Mouse (Mus musculus) MEL (cell line): ENCODE data around the gene Arhgap24. TPM values are rescaled to one million over a fixed set of nuclear protein-coding genes. Genes with fewer than 3 reads are reported as not detected.

Source experiments
- DNase-seq: peaks from one replicate; pipeline ENCODE4 v3.0.0; 2011; ENCODE audit warnings: low read depth, low spot score
- H3K27ac ChIP-seq: 2 replicates; pipeline ENCODE4 v1.5.1; 2012; ENCODE audit warnings: low read depth, mild to moderate bottlenecking, control low read depth, low read length, moderate library complexity; ENCODE audit not compliant: control insufficient read depth
- H3K27me3 ChIP-seq, 2 experiments: fragments of 150-350 bp in 1 of 2; sonication (generic) in 1 of 2; 2 replicates each; pipeline ENCODE4 v1.6.1; 2012; ENCODE audit warnings: low read length in 2 of 2, mild to moderate bottlenecking in 2 of 2, improper control_type of control experiment in 1 of 2, moderate library complexity in 1 of 2; ENCODE audit not compliant: insufficient read depth in 2 of 2, control insufficient read depth in 1 of 2
- H3K36me3 ChIP-seq, 2 experiments: 2 replicates each; pipeline ENCODE4 v1.6.1; 2012 to 2014; ENCODE audit warnings: low read length in 2 of 2, improper control_type of control experiment in 1 of 2, inconsistent platforms in 1 of 2, mild to moderate bottlenecking in 1 of 2; ENCODE audit not compliant: insufficient read depth in 2 of 2, control insufficient read depth in 1 of 2
- H3K4me1 ChIP-seq, 2 experiments: fragments of 150-350 bp in 1 of 2; sonication (generic) in 1 of 2; 2 replicates each; pipeline ENCODE4 v1.6.1; 2012; ENCODE audit warnings: low read length in 2 of 2, improper control_type of control experiment in 1 of 2, mild to moderate bottlenecking in 1 of 2; ENCODE audit not compliant: insufficient read depth in 2 of 2, control insufficient read depth in 1 of 2
- H3K4me3 ChIP-seq, 2 experiments: fragments of 150-350 bp in 1 of 2; sonication (generic) in 1 of 2; 2 replicates each; pipeline ENCODE4 v1.5.1; 2012; ENCODE audit warnings: low read depth in 2 of 2, low read length in 2 of 2, mild to moderate bottlenecking in 2 of 2, moderate library complexity in 2 of 2, control low read depth in 1 of 2, improper control_type of control experiment in 1 of 2; ENCODE audit not compliant: control insufficient read depth in 1 of 2, insufficient read depth in 1 of 2
- H3K79me2 ChIP-seq: 2 replicates; pipeline ENCODE4 v1.6.1; 2012; ENCODE audit warnings: mild to moderate bottlenecking, low read length, moderate library complexity; ENCODE audit not compliant: control insufficient read depth, poor library complexity, insufficient read depth
- H3K9ac ChIP-seq: 2 replicates; pipeline ENCODE4 v1.6.1; 2012; ENCODE audit warnings: low read depth, mild to moderate bottlenecking, control low read depth, low read length, moderate library complexity; ENCODE audit not compliant: control insufficient read depth, poor library complexity, severe bottlenecking
- H3K9me3 ChIP-seq: fragments of 150-350 bp; sonication (generic); replicated peaks from 2 replicates; pipeline ENCODE4 v1.6.1; 2012; ENCODE audit warnings: mild to moderate bottlenecking, low read length, improper control_type of control experiment, moderate library complexity; ENCODE audit not compliant: insufficient read depth
- BHLHE40 ChIP-seq: IDR thresholded peaks from 2 replicates; pipeline ENCODE4 v1.6.1; 2012; ENCODE audit warnings: low read depth, mild to moderate bottlenecking, inconsistent platforms, low read length, improper control_type of control experiment, borderline replicate concordance
- CHD1 ChIP-seq: IDR thresholded peaks from 2 replicates; pipeline ENCODE4 v1.6.1; 2012; ENCODE audit warnings: low read depth, mild to moderate bottlenecking, inconsistent platforms, low read length, improper control_type of control experiment
- CHD2 ChIP-seq: IDR thresholded peaks from 2 replicates; pipeline ENCODE4 v1.6.1; 2011; ENCODE audit warnings: low read length, improper control_type of control experiment
- E2F4 ChIP-seq: IDR thresholded peaks from 2 replicates; pipeline ENCODE4 v1.6.1; 2011; ENCODE audit warnings: low read depth, low read length, improper control_type of control experiment, borderline replicate concordance
- GATA1 ChIP-seq: IDR thresholded peaks from 2 replicates; pipeline ENCODE4 v1.6.1; 2011; ENCODE audit warnings: low read depth, low read length, improper control_type of control experiment
- HCFC1 ChIP-seq: IDR thresholded peaks from 2 replicates; pipeline ENCODE4 v1.6.1; 2012; ENCODE audit warnings: low read depth, mild to moderate bottlenecking, inconsistent platforms, low read length, improper control_type of control experiment, moderate library complexity
- MEF2A ChIP-seq: IDR thresholded peaks from 2 replicates; pipeline ENCODE4 v1.6.1; 2014; ENCODE audit warnings: low read depth, mild to moderate bottlenecking, inconsistent platforms, low read length, improper control_type of control experiment; ENCODE audit not compliant: poor library complexity, insufficient replicate concordance, severe bottlenecking; ENCODE audit errors: extremely low read depth
- POLR2A ChIP-seq, 2 experiments: IDR thresholded peaks; 2 replicates each; pipeline ENCODE4 v1.6.1; 2011 to 2012; ENCODE audit warnings: low read length in 2 of 2, mild to moderate bottlenecking in 2 of 2, control low read depth in 1 of 2, improper control_type of control experiment in 1 of 2, low read depth in 1 of 2, moderate library complexity in 1 of 2; ENCODE audit not compliant: control insufficient read depth in 1 of 2, insufficient read depth in 1 of 2, poor library complexity in 1 of 2
- SIN3A ChIP-seq: IDR thresholded peaks from 2 replicates; pipeline ENCODE4 v1.6.1; 2012; ENCODE audit warnings: low read length, improper control_type of control experiment, inconsistent platforms
- SMC3 ChIP-seq: IDR thresholded peaks from 2 replicates; pipeline ENCODE4 v1.6.1; 2011; ENCODE audit warnings: low read depth, low read length, improper control_type of control experiment
- TBP ChIP-seq: IDR thresholded peaks from 2 replicates; pipeline ENCODE4 v1.8.0; 2011; ENCODE audit warnings: low read depth, low read length, improper control_type of control experiment
- USF1 ChIP-seq: IDR thresholded peaks from 2 replicates; pipeline ENCODE4 v1.6.1; 2014; ENCODE audit warnings: low read depth, mild to moderate bottlenecking, inconsistent platforms, low read length, improper control_type of control experiment, moderate library complexity
- USF2 ChIP-seq, 2 experiments: IDR thresholded peaks; 2 replicates each; pipeline ENCODE4 v1.6.1; 2011 to 2012; ENCODE audit warnings: improper control_type of control experiment in 2 of 2, low read length in 2 of 2, borderline replicate concordance in 1 of 2, inconsistent platforms in 1 of 2, low read depth in 1 of 2, mild to moderate bottlenecking in 1 of 2; ENCODE audit not compliant: insufficient read depth in 1 of 2
- ZKSCAN1 ChIP-seq: IDR thresholded peaks from 2 replicates; pipeline ENCODE4 v1.6.1; 2012; ENCODE audit warnings: low read depth, mild to moderate bottlenecking, inconsistent platforms, low read length, improper control_type of control experiment, moderate library complexity
- ZMIZ1 ChIP-seq: IDR thresholded peaks from 2 replicates; pipeline ENCODE4 v1.6.1; 2012; ENCODE audit warnings: low read depth, mild to moderate bottlenecking, inconsistent platforms, low read length, improper control_type of control experiment, moderate library complexity
- ZNF384 ChIP-seq: IDR thresholded peaks from 2 replicates; pipeline ENCODE4 v1.6.1; 2012; ENCODE audit warnings: low read depth, mild to moderate bottlenecking, inconsistent platforms, low read length, improper control_type of control experiment
- polyA plus RNA-seq, 2 experiments: library from polyadenylated mRNA; stranded (reverse) in 1 of 2; unstranded in 1 of 2; fragments of >175 nt in 1 of 2; fragments of >200 nt in 1 of 2; gene quantifications; 2 replicates each; pipeline versions ENCODE4 v1.2.1 to v1.2.4; 2012; ENCODE audit warnings: low replicate concordance in 2 of 2, low read depth in 1 of 2; ENCODE audit not compliant: insufficient read length in 2 of 2, insufficient read depth in 1 of 2, missing spikeins in 1 of 2
- total RNA-seq: library from RNA; depleted of rRNA; stranded (reverse); fragments of 300-350 nt; gene quantifications from 2 replicates; pipeline ENCODE4 v1.2.3, GENCODE M21; 2012

The Arhgap24 gene
- total and polyA plus RNA-seq, 3 experiments: not detected

GRCm38 (mm10) chr5:102726985-102727384 is 245.8 kb downstream of the Arhgap24 start:
- no peak for TF ChIP-seq USF1
- TF ChIP-seq TBP: no peak
- TF ChIP-seq CHD1: no peak
- no peak for TF ChIP-seq USF2 (IDR thresholded peaks at IDR 0.05; ENCODE audit: borderline replicate concordance in 1 of 2, insufficient read depth in 1 of 2, low read depth in 1 of 2, low read length in 2 of 2)
- TF ChIP-seq CHD2: no peak
- no peak for TF ChIP-seq POLR2A (IDR thresholded peaks at IDR 0.05; ENCODE audit: control insufficient read depth in 1 of 2, insufficient read depth in 1 of 2, low read depth in 1 of 2, low read length in 2 of 2, poor library complexity in 1 of 2)
- no peak for TF ChIP-seq ZKSCAN1
- TF ChIP-seq ZNF384: no peak
- no peak for TF ChIP-seq HCFC1
- no peak for TF ChIP-seq E2F4
- no peaks in the 10 kb centered on the region for H3K27me3 ChIP-seq
- no peak overlapping the region for H3K27ac ChIP-seq
- no peak overlapping the region for H3K9ac ChIP-seq
- H3K36me3 ChIP-seq: no peaks in the 10 kb centered on the region
- H3K4me1 ChIP-seq: no peaks in the 10 kb centered on the region
- no peaks in the 10 kb centered on the region for H3K9me3 ChIP-seq
- H3K4me3 ChIP-seq: no peak overlapping the region
- no peaks in the 10 kb centered on the region for H3K79me2 ChIP-seq
- no peak for DNase-seq

DNA sequence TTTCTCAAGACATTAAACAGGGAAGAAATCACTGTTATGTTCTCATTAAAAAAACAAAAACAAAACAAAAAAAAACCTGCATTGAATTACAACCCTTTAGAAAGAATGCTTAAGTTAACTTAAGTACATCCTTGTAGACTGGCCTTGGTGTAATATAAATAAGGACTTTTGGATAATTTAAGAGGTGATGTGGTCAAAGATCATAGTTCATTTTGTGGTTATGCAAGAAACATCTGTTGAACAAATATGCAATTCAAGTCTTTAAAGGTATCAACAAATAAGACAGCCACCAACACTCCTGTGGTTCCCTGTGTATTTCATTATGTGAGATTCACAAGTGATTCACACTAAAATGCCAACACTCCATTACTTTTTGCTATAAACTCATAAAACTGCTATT is 247.3 kb downstream of the Arhgap24 start:
- H3K4me3 ChIP-seq: no peak overlapping the region
- H3K27me3 ChIP-seq: no peaks in the 10 kb centered on the region
- H3K9ac ChIP-seq: no peak overlapping the region
- no peaks in the 10 kb centered on the region for H3K4me1 ChIP-seq
- H3K9me3 ChIP-seq: no peaks in the 10 kb centered on the region
- TF ChIP-seq E2F4 (no peak), ZMIZ1 (no peak)
- H3K27ac ChIP-seq: no peak overlapping the region
- DNase-seq: no peak
- no peaks in the 10 kb centered on the region for H3K79me2 ChIP-seq
- H3K36me3 ChIP-seq: no peaks in the 10 kb centered on the region

- no peaks in the 10 kb centered on the region for H3K36me3 ChIP-seq
- no peak for DNase-seq
- no peaks in the 10 kb centered on the region for H3K9me3 ChIP-seq
- no peaks in the 10 kb centered on the region for H3K79me2 ChIP-seq
- no peak overlapping the region for H3K9ac ChIP-seq
- TF ChIP-seq MEF2A (no peak), CHD1 (no peak), ZKSCAN1 (no peak), POLR2A (IDR thresholded peaks at IDR 0.05; ENCODE audit: control insufficient read depth in 1 of 2, insufficient read depth in 1 of 2, low read depth in 1 of 2, low read length in 2 of 2, poor library complexity in 1 of 2) (no peak), GATA1 (no peak), SMC3 (no peak), BHLHE40 (no peak), SIN3A (no peak), HCFC1 (no peak)
- H3K27me3 ChIP-seq: no peaks in the 10 kb centered on the region
- no peaks in the 10 kb centered on the region for H3K4me1 ChIP-seq
- no peak overlapping the region for H3K4me3 ChIP-seq
- H3K27ac ChIP-seq: no peak overlapping the region
Observed at GRCm38 (mm10) chr5:102729476-102729875, 248.3 kb downstream of the Arhgap24 start.
